Mouse (Mus musculus) adrenal gland, postnatal 10 days (tissue): ENCODE results near the gene Mtfr2. TPM values are rescaled to one million over a fixed set of nuclear protein-coding genes. Genes with fewer than 3 reads are reported as not detected.

ENCODE experiments used
- DNase-seq: peaks from one replicate; pipeline ENCODE4 v3.0.0; 2021; ENCODE audit warnings: mixed read lengths
- long read RNA-seq, 2 experiments: library from polyadenylated mRNA; stranded (forward); transcript quantifications; one replicate each; pipeline ENCODE4 v2.0.0; 2021
- total RNA-seq, 2 experiments: library from RNA; stranded (reverse); gene quantifications; 2 replicates each; pipeline ENCODE4 v1.2.3; 2021

Mtfr2 gene
- total RNA-seq: 1 to 10 TPM; 2.6 to 2.8 TPM
- long read RNA-seq, experiment 1, partial matches to known transcripts: 0 of 3 reads
- long read RNA-seq, experiment 1, other reads (novel, unspliced or antisense): 0 of 3 reads
- long read RNA-seq, experiment 2, partial matches to known transcripts: 0 of 1 reads
- long read RNA-seq, experiment 2, other reads (novel, unspliced or antisense): 0 of 1 reads

GRCm38 (mm10) chr10:20347285-20348214 lies at the start of gene Mtfr2:
Gene Mtfr2, plus strand, starts transcription at chr10:20347770.
- DNase-seq: peak; percentile 95

DNA sequence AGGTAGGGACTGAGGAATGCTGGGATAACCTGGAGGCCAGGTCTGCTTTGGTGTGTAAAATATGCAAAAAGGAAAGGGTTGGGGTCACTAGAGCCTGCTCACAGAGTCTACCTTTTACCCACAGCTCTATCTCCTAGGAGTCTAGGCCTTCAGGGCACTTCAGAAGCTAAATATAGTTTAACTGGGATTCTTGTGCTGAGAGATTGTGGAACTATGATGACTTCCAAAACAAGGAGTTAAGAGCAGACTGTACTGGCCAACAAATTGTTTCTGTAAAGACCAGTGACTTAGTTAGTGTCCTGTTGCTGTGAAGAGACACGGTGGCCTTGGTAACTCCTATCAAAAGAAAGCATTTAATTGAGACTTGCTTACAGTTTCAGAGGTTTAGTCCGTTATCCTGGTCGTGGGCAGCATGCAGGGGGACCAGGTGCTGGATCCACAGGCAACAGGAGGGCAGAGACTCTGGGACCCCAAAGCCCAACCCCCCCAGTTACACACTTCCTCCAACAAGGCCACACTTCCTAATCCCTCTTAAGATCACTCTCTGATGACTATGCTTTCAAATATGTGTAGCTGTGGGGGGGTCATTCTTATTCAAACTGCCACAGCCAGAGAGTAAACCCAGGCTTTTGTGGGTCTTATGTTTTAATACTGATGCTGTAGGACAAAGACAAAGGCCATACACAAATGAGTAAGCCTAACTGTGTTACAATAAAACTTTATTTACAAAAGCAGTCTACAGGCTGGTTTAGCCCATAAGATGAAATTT lies 49.2 kb upstream of the Mtfr2 start:
- no peak for DNase-seq

GRCm38 (mm10) chr10:20299114-20299513 lies 48.5 kb upstream of the Mtfr2 start:
- no peak for DNase-seq

GRCm38 (mm10) chr10:20310969-20311769 lies 36.4 kb upstream of the Mtfr2 start:
- peak; percentile 24 for DNase-seq

DNA sequence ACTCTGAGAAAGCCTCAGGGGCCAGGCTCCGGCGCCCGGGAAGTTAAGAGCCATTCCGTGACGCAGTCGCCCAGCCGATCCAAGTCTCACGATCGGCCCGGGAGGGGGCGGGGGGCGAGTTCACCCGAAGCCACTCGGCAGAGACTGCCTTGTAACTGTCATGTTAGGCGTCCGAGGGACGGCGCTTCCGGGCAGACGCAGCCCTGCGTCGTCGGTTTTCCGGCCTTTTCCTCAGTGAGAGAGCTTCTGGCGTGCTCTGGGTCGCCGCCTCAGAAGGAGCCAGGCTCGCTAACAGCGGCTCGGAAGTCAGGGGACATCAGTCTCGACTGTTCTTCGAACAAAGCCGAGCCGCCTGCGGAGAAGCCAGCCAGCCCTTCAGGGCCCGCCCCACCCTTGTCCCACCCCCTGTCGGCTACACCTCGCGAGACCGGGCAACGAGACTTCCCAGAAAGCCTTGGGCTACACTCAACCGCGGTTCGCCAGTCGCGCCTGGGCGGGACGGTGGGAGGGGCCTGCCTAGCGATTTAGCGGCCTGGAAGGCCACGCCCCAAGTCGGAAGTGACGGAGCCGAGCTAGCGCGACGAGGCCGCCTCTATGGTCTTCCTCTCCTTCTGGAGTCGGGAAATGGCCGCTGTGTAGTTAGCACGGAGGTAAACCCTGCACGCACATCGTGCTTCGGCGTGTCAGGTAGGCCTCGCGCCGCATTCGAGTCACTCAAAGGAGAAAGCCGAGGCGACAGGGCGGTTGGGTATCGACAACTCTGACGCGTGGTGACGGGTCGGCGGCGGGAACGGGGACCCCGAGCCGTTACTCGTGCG lies 35.4 kb upstream of the Mtfr2 start, which contains the start of gene Bclaf1:
Gene Bclaf1 (plus strand): TSS at position 552 of the 818 bp plus-strand sequence.
- DNase-seq: peak; percentile 100

- peak; percentile 95 for DNase-seq
Observed at GRCm38 (mm10) chr10:20312736-20313301, 34.8 kb upstream of the Mtfr2 start.

DNA sequence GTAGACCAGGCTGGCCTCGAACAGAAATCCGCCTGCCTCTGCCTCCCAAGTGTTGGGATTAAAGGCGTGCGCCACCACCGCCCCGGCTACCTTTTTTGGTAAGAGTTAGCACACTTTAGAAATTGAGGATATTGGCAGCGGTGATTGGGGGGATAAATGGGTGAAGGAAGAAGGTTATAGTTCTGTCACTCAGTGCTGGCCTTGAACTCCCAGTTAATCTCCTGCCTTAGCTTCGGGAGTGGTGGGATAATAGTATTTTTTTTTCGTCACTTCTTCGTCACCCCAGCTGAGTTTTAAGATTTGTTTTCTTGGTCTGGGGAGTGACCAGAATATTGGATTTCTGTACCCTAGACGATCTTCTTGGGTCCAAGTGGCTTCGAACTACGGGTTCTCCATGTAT lies 34.1 kb upstream of the Mtfr2 start:
- DNase-seq: no peak

DNA sequence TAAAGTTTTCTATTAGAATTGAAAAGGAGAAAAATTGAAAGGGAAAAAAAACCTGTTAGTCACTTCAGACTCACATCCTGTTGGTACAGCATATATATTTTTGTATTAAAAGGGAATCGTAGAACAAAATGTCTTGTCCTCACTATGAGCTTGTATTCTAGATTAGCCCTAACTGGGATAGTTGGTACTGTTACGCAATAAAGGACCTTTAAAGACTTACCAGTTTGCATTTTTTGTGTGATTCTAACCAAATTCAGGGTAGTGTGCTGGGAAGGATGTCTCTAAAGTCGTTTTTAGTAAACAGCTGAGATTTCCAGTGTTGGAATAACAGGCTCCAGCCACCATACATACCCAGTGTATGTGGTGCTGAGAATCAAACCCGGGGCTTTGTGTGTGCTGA lies 33.6 kb upstream of the Mtfr2 start:
- DNase-seq: no peak

- DNase-seq: no peak
Observed at GRCm38 (mm10) chr10:20314797-20315196, 32.8 kb upstream of the Mtfr2 start.

DNA sequence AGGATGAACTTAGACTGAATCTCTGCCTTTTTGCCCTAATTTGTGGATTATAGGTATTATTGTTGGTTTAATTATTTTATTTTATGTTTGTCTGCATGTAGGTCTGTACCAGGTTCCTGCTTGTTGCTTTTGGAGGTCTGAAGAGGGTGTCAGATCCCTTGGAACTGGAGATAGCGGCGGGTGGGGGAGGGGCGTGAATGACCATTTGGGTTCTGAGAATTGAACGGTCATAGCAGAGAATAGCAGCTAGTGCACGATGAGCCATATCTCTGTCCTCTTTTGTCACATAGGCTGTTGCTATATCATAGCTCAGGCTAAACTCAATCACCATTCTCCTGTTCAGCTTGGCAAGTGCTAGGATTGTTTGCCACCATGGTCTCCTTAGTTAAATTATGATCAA lies 30.1 kb upstream of the Mtfr2 start:
- DNase-seq: no peak

GRCm38 (mm10) chr10:20326226-20326625 lies 21.3 kb upstream of the Mtfr2 start:
- no peak for DNase-seq

DNA sequence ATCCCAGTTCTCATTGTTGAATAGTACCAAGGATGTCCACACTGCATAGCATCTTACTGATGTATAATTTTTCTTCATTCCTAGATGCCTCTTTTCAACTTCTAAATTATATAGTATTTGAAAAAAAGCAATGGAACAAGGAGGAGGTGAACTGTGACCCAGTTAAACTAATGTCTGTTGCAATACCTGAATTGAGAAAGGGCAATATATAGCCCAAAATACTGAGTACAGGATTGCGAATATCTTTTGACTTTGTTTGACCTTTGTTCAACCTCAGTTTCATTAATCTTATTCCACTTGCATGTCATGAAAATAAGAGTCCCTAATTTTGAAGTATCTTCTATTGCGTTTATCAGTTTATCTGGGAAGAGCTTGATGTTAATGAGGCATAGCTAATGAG lies 16.3 kb upstream of the Mtfr2 start:
- DNase-seq: no peak

GRCm38 (mm10) chr10:20337872-20338271 lies 9.7 kb upstream of the Mtfr2 start:
- DNase-seq: no peak

GRCm38 (mm10) chr10:20345736-20346135 lies 1.8 kb upstream of the Mtfr2 start:
- peak; percentile 49 for DNase-seq

DNA sequence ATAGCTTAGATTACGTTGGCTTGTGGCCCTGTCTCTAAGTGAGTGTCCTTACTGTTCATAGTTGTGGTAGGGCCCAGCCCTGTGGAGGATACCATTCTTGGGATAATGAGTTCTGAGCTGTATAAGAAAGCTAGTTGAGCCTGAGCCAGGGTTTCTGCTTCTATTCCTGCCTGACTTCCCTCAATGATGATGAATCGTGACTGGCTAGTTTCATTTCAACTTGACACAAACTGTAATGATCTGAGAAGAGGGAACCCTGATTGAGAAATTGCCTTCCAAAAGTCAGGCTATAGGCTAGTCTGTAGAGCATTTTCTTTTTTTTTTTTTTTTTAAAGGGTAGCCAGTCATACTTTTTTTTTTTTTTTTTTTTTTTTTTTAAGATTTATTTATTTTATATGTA lies 1.3 kb downstream of the Mtfr2 start:
- no peak for DNase-seq

DNA sequence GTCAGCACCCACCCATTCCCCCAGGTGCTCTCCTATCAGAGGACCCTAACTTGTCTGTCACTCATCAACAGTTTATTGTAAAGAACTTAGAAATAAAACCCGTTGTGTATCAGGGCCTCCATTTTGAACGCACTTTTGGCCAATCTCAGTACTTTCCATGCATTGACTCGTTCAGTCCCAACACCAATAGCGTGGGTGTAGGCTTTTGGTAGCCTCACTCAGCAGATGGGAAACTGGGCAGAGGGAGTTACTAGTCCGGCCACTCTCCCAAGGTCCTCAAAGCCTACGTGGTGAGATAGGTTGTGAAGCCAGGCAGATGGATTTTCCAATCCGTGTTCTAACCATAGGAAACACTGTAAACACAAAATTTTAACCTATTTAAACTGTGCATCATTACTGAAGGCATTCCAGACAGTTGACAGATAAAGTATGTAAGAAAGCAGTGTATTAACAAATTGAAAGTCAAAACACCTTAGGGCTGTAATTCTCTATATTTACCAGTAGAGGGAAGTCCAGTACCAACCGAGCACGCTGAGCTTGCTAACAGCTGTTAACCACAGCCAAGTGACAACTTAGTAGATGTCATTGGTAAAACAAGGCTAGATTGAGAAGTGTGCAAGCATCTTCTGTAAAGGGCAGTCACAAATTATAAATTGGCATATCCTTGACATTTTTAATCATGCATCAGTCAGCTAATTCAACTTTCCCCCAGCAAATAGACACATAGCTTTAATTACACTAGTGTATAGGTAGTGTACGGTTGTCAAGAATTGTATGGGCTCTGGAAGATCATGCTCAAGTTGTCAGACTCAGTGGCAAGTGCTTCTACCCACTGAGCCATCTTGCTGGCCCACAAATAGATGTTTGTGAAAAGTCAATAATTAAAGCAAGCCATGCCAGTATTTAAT lies 14.2 kb downstream of the Mtfr2 start:
- DNase-seq: no peak

GRCm38 (mm10) chr10:20362450-20363118 lies 15.0 kb downstream of the Mtfr2 start:
- DNase-seq: no peak

GRCm38 (mm10) chr10:20372046-20372445 lies 24.5 kb downstream of the Mtfr2 start:
- DNase-seq: no peak

GRCm38 (mm10) chr10:20377621-20378020 lies 30.1 kb downstream of the Mtfr2 start:
- no peak for DNase-seq
